Mouse (Mus musculus): Measurements from ENCODE around the gene Atg2b. TPM values are rescaled to one million over a fixed set of nuclear protein-coding genes. Genes with fewer than 3 reads are reported as not detected.

Atg2b gene
- polyA plus RNA-seq, 2 experiments: 18.6 to 32.5 TPM

DNA sequence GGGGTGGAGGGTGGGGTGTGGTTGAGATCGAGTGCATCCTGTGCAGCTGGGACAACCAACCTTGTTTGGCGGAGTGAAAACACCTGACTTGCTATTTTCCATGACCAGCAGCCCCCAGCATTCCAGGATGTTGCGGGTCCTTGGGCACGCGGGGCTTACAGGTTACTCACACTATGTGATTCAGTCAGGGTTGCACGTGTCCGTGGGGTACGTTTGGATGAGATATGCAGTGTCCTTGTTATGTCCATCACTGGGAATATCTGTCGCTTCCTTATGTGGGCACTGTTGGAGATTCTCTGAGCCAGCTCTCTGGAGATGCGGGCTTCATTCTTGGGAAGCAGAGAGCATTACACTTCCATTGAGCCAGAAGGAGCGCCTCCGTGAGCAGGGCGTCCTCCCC lies 40.7 kb upstream of the Atg2b start:
- ATAC-seq (ENCODE audit: low FRiP score, low read depth) (no peak), DNase-seq (ENCODE audit: low spot score) (no peak)
- Histone ChIP-seq H3K36me3 (ENCODE audit: control insufficient read depth, insufficient read depth, low read length) (no peaks in the 10 kb centered on the region), H3K27ac (replicated peaks; ENCODE audit: low read depth, low read length) (no peak overlapping the region), H3K9me3 (ENCODE audit: control insufficient read depth, low read length) (no peaks in the 10 kb centered on the region), H3K27me3 (ENCODE audit: control insufficient read depth, insufficient read depth, low read length) (no peaks in the 10 kb centered on the region), H3K4me3 (replicated peaks; ENCODE audit: low read length) (no peak overlapping the region), H3K4me1 (ENCODE audit: control insufficient read depth, insufficient read depth, low read length) (no peaks in the 10 kb centered on the region), H3K4me2 (replicated peaks; ENCODE audit: low read depth, low read length, severe bottlenecking) (no peak overlapping the region), H3K9ac (ENCODE audit: low read depth, low read length, severe bottlenecking) (no peak overlapping the region)
- WGBS: 73% methylated on average over 13 of the region's 13 CpGs
- no peak for TF ChIP-seq POLR2A (IDR thresholded peaks at IDR 0.05; ENCODE audit: borderline replicate concordance, extremely low read depth, insufficient read depth, insufficient read length)

DNA sequence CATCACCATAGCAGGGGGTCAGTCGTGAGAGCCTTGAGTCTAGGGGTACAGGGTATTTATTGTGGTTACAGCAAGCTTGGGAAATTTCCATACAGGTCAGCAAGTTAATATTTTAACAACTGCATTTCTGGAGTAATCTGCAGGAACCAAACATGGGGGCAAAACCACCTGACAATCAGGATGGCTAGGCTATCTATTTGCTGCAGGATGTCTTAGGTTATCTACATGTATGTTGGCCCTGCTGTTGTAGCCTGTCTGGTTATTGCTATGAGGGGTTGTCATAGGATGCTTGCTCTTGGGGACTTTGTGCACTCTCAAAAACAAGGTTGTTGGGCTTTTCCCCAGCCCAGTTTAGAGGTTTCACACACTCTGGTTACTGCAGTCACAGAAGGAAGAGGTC lies 39.6 kb upstream of the Atg2b start:
- no peak overlapping the region for H3K4me2 ChIP-seq (replicated peaks; ENCODE audit: low read depth, low read length, severe bottlenecking)
- H3K4me3 ChIP-seq (replicated peaks; ENCODE audit: low read length): no peak overlapping the region
- DNase-seq (ENCODE audit: low spot score) (no peak), ATAC-seq (ENCODE audit: low FRiP score, low read depth) (no peak)
- H3K27ac ChIP-seq (replicated peaks; ENCODE audit: low read depth, low read length): no peak overlapping the region
- no peaks in the 10 kb centered on the region for H3K27me3 ChIP-seq (ENCODE audit: control insufficient read depth, insufficient read depth, low read length)
- H3K36me3 ChIP-seq (ENCODE audit: control insufficient read depth, insufficient read depth, low read length): no peaks in the 10 kb centered on the region
- H3K9me3 ChIP-seq (ENCODE audit: control insufficient read depth, low read length): no peaks in the 10 kb centered on the region
- H3K4me1 ChIP-seq (ENCODE audit: control insufficient read depth, insufficient read depth, low read length): no peaks in the 10 kb centered on the region
- no peak for TF ChIP-seq POLR2A (IDR thresholded peaks at IDR 0.05; ENCODE audit: borderline replicate concordance, extremely low read depth, insufficient read depth, insufficient read length)
- no peak overlapping the region for H3K9ac ChIP-seq (ENCODE audit: low read depth, low read length, severe bottlenecking)
- 58% methylated on average over 1 of the region's 1 CpGs for WGBS

DNA sequence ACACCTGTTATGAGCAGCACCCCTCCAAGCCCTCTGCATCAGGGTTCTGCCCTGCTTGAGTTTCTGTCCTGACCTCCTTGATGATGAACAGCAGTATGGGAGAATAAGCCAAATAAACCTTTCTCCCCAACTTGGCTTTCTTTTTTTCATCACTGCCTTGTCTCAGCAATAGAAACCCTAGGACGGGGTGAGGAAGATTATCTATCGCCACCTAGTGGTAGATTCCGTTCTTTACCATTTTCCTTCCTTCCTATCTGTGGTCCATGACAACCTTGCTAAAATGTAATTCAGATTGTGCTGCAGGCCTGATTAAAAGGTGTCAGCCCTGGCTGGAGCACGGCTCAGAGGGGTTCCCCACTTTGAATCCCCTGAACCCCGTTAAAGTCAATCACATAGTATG lies 37.6 kb upstream of the Atg2b start:
- Histone ChIP-seq H3K4me3 (replicated peaks; ENCODE audit: low read length) (no peak overlapping the region), H3K4me2 (replicated peaks; ENCODE audit: low read depth, low read length, severe bottlenecking) (no peak overlapping the region), H3K9me3 (ENCODE audit: control insufficient read depth, low read length) (no peaks in the 10 kb centered on the region), H3K9ac (ENCODE audit: low read depth, low read length, severe bottlenecking) (no peak overlapping the region), H3K27ac (replicated peaks; ENCODE audit: low read depth, low read length) (no peak overlapping the region), H3K27me3 (ENCODE audit: control insufficient read depth, insufficient read depth, low read length) (no peaks in the 10 kb centered on the region), H3K4me1 (ENCODE audit: control insufficient read depth, insufficient read depth, low read length) (no peaks in the 10 kb centered on the region), H3K36me3 (ENCODE audit: control insufficient read depth, insufficient read depth, low read length) (no peaks in the 10 kb centered on the region)
- ATAC-seq (ENCODE audit: low FRiP score, low read depth) (peak; percentile 37; the same call in 1 of the 2 replicates), DNase-seq (ENCODE audit: low spot score) (peak; percentile 87)
- TF ChIP-seq POLR2A (IDR thresholded peaks at IDR 0.05; ENCODE audit: borderline replicate concordance, extremely low read depth, insufficient read depth, insufficient read length): no peak
- WGBS: 5% methylated on average over 5 of the region's 5 CpGs

DNA sequence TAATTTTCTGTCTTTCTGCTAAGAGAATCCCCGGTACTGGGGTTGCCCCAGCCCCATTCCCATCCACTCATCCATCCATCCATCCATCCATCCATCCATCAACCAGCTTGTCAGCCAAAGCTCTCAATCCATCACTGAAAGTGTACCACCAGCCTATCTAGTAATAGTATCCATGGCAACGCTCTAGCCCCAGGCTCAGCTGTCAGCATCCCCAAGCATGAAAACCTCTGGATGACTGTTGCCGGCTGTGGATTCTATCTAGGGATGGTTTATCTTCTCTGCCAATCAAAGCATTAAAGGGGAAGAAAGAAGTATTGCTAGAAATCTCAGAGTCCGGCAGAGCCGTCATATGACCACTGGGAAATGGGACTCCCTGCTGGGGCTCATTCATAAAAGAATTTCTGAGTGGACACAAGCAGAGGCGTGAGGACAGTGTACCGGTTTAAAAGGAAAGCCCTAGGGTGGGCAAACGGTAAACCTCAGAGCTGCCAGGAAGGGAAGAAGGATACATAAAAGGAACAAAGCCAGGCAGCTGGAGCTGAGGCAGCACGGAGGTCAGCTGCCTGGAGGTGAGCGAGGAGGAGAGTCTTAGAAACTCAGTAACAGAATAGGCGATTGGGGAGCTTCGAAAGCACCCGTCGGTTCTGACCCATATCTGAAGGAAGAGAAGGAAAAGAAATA lies 36.6 kb upstream of the Atg2b start:
- no peak overlapping the region for H3K4me2 ChIP-seq (replicated peaks; ENCODE audit: low read depth, low read length, severe bottlenecking)
- 60% methylated on average over 14 of the region's 14 CpGs for WGBS
- no peaks in the 10 kb centered on the region for H3K36me3 ChIP-seq (ENCODE audit: control insufficient read depth, insufficient read depth, low read length)
- TF ChIP-seq POLR2A (IDR thresholded peaks at IDR 0.05; ENCODE audit: borderline replicate concordance, extremely low read depth, insufficient read depth, insufficient read length): no peak
- no peaks in the 10 kb centered on the region for H3K27me3 ChIP-seq (ENCODE audit: control insufficient read depth, insufficient read depth, low read length)
- DNase-seq (ENCODE audit: low spot score): no peak
- H3K4me1 ChIP-seq (ENCODE audit: control insufficient read depth, insufficient read depth, low read length): no peaks in the 10 kb centered on the region
- no peak overlapping the region for H3K27ac ChIP-seq (replicated peaks; ENCODE audit: low read depth, low read length)
- no peak overlapping the region for H3K9ac ChIP-seq (ENCODE audit: low read depth, low read length, severe bottlenecking)
- no peaks in the 10 kb centered on the region for H3K9me3 ChIP-seq (ENCODE audit: control insufficient read depth, low read length)
- no peak for ATAC-seq (ENCODE audit: low FRiP score, low read depth)
- H3K4me3 ChIP-seq (replicated peaks; ENCODE audit: low read length): no peak overlapping the region

DNA sequence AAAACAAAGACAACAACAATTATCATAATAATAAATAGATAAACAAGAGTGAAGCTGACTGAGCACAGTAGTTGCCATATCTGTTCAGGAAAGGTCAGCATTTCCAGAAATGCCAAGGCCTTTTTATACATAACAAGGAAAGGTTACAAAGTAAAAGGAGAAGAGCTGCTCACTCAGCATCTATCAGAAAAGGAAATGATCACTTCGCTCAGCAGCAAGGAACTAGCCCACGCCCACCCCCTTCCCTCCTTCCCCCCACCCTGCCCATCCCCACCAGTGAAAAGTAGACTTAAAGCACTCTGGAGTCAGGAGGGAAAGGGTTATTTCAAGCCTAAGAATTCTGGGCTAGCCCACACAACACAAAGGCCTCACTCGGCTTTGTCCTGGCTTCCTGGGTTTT lies 35.2 kb upstream of the Atg2b start:
- no peak for DNase-seq (ENCODE audit: low spot score)
- no peak overlapping the region for H3K4me3 ChIP-seq (replicated peaks; ENCODE audit: low read length)
- no peak overlapping the region for H3K9ac ChIP-seq (ENCODE audit: low read depth, low read length, severe bottlenecking)
- H3K27me3 ChIP-seq (ENCODE audit: control insufficient read depth, insufficient read depth, low read length): no peaks in the 10 kb centered on the region
- H3K4me1 ChIP-seq (ENCODE audit: control insufficient read depth, insufficient read depth, low read length): no peaks in the 10 kb centered on the region
- H3K9me3 ChIP-seq (ENCODE audit: control insufficient read depth, low read length): no peaks in the 10 kb centered on the region
- H3K36me3 ChIP-seq (ENCODE audit: control insufficient read depth, insufficient read depth, low read length): no peaks in the 10 kb centered on the region
- TF ChIP-seq POLR2A (IDR thresholded peaks at IDR 0.05; ENCODE audit: borderline replicate concordance, extremely low read depth, insufficient read depth, insufficient read length): no peak
- H3K27ac ChIP-seq (replicated peaks; ENCODE audit: low read depth, low read length): no peak overlapping the region
- 79% methylated on average over 3 of the region's 3 CpGs for WGBS
- no peak overlapping the region for H3K4me2 ChIP-seq (replicated peaks; ENCODE audit: low read depth, low read length, severe bottlenecking)
- ATAC-seq (ENCODE audit: low FRiP score, low read depth): no peak
